Mouse (Mus musculus): ENCODE measurements around the gene Srgap3. TPM values are rescaled to one million over a fixed set of nuclear protein-coding genes. Genes with fewer than 3 reads are reported as not detected.
"Not testable (repeated sequence)": the region's sequence is repeated elsewhere in the genome, so short reads cannot be mapped to it uniquely, and the experiment has no call there.

The Srgap3 gene
- total RNA-seq, 1 experiment from 2014 or later = 9.6 TPM

DNA sequence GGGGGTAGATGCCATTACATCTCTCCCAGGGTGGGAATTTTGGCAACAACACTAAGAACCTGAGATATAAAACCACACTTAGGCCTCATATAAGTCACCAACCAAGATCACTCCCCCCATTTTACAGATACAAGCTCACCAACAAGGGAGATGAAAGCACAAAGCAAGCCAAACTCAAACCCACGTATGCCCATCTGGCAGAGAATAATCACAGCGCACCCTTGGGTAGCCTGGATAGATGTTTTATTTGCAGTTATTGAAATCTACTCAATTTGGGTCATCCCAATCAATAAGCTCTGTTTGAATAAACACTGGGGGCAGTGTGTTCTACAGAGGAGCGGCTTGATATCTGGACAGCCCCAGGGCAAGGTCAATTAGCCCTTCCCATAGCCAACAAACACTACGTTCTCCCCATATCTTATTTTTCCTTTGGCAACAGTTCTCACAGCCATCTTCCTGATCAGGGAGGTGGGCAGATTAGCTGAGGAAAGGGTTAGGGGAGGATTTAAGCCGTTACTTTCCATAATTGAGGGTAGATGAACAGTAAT lies 63.4 kb downstream of the Srgap3 start:
- ATAC-seq (replicated peaks in 1 of 2; ENCODE audit: insufficient read depth in 1 of 2, low FRiP score in 2 of 2, low TSS enrichment in 1 of 2, low read depth in 1 of 2, poor library complexity in 2 of 2, severe bottlenecking in 2 of 2) = no peak

GRCm38 (mm10) chr6:112880048-112880534 lies 67.0 kb downstream of the Srgap3 start:
- no peak for ATAC-seq (replicated peaks in 1 of 2; ENCODE audit: insufficient read depth in 1 of 2, low FRiP score in 2 of 2, low TSS enrichment in 1 of 2, low read depth in 1 of 2, poor library complexity in 2 of 2, severe bottlenecking in 2 of 2)

- no peak for ATAC-seq (replicated peaks in 1 of 2; ENCODE audit: insufficient read depth in 1 of 2, low FRiP score in 2 of 2, low TSS enrichment in 1 of 2, low read depth in 1 of 2, poor library complexity in 2 of 2, severe bottlenecking in 2 of 2)
Measured at GRCm38 (mm10) chr6:112879154-112879553, 67.9 kb downstream of the Srgap3 start.

DNA sequence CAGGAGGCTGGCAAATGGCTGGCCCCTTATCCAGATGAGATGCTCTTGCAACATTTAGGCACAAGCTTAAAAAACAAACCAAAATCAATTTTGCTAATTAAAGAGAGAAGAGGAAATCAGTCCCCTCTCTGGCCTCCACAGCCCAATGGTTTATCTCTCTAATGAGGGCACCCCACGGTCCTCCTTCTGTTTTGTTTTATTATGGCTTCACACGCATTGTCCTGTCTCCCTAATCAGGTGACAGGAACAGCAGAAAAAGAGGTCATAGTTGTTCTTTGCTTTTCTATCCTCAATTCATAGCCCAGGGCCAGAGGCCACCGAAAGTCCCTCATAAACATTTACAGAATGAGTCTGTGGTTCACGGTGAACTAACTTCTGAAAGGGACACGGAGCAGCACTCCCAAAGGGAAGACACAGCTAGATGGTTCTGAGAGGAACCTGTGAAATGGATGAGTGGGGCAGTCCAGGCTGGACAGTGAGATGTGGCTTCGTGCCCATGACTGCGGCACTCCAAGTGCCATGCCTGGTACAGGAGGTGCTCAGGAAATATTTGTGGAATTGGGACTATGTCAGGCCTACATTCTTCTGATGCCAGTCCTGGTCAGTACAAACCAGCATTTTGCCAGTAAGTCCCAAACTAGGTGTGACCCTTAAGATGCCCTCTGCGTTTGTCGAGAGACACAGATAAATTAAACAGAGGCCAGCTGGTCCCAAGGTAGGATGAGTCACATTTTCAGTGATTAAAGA lies 73.8 kb downstream of the Srgap3 start:
- ATAC-seq (replicated peaks in 1 of 2; ENCODE audit: insufficient read depth in 1 of 2, low FRiP score in 2 of 2, low TSS enrichment in 1 of 2, low read depth in 1 of 2, poor library complexity in 2 of 2, severe bottlenecking in 2 of 2) = no peak

DNA sequence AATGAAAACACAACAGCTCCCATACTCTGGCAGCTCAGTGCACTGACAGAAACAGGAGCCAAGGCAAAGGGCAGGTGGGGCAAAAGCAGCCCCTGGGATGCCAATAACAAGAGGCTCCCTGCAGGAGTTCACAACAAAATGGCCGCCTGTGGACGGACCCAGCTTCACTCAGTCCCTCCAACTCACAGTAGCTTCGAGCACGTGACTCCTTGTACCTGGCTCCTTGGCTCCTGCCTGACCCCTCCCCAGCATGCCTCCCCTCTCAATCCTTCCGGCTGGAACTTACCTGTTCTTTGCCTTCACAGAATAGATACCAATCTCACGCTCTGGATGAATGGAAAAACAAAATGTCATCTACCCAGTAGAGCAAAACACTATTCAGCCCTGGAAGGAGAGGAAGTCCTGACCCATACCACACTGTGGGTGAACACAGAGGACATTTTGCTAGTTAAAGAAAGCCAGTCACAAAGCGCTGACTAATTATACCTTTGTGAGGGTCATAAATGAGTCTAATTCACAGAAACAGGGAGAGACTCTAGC lies 75.8 kb downstream of the Srgap3 start:
- no peak for ATAC-seq (replicated peaks in 1 of 2; ENCODE audit: insufficient read depth in 1 of 2, low FRiP score in 2 of 2, low TSS enrichment in 1 of 2, low read depth in 1 of 2, poor library complexity in 2 of 2, severe bottlenecking in 2 of 2)

GRCm38 (mm10) chr6:112868197-112868957 lies 78.7 kb downstream of the Srgap3 start:
- ATAC-seq (replicated peaks in 1 of 2; ENCODE audit: insufficient read depth in 1 of 2, low FRiP score in 2 of 2, low TSS enrichment in 1 of 2, low read depth in 1 of 2, poor library complexity in 2 of 2, severe bottlenecking in 2 of 2) = no peak

- no peak for ATAC-seq (replicated peaks in 1 of 2; ENCODE audit: insufficient read depth in 1 of 2, low FRiP score in 2 of 2, low TSS enrichment in 1 of 2, low read depth in 1 of 2, poor library complexity in 2 of 2, severe bottlenecking in 2 of 2)
Measured at GRCm38 (mm10) chr6:112866096-112866495, 81.0 kb downstream of the Srgap3 start.

- no peak for ATAC-seq (replicated peaks in 1 of 2; ENCODE audit: insufficient read depth in 1 of 2, low FRiP score in 2 of 2, low TSS enrichment in 1 of 2, low read depth in 1 of 2, poor library complexity in 2 of 2, severe bottlenecking in 2 of 2)
Measured at GRCm38 (mm10) chr6:112865021-112865531, 82.0 kb downstream of the Srgap3 start.

- no peak for ATAC-seq (replicated peaks in 1 of 2; ENCODE audit: insufficient read depth in 1 of 2, low FRiP score in 2 of 2, low TSS enrichment in 1 of 2, low read depth in 1 of 2, poor library complexity in 2 of 2, severe bottlenecking in 2 of 2)
Measured at GRCm38 (mm10) chr6:112862465-112862864, 84.6 kb downstream of the Srgap3 start.

GRCm38 (mm10) chr6:112861351-112862297 lies 85.4 kb downstream of the Srgap3 start:
- ATAC-seq (replicated peaks in 1 of 2; ENCODE audit: insufficient read depth in 1 of 2, low FRiP score in 2 of 2, low TSS enrichment in 1 of 2, low read depth in 1 of 2, poor library complexity in 2 of 2, severe bottlenecking in 2 of 2) = peak; percentile 77

- not testable (repeated sequence) for ATAC-seq (replicated peaks in 1 of 2; ENCODE audit: insufficient read depth in 1 of 2, low FRiP score in 2 of 2, low TSS enrichment in 1 of 2, low read depth in 1 of 2, poor library complexity in 2 of 2, severe bottlenecking in 2 of 2)
Measured at GRCm38 (mm10) chr6:112860290-112860689, 86.8 kb downstream of the Srgap3 start.

DNA sequence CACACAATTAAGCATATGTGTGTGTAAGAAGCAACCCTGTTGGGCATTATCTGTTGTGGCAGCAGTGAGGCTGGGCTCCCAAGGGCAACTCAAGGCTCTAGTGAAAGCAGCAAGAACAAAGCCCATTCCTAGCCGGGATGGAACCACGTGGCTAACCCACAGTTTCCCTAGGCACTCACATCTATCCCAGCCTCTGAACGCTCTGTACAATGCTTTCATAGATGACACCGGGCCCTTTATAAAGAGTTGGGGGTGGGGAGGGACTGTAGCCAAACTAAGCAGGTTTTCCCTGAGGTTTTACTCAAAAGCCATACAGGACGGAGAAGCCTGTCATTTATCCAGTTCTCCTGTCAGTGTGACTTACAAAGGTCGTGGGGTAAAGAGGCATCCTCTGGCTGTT lies 90.0 kb downstream of the Srgap3 start:
- no peak for ATAC-seq (replicated peaks in 1 of 2; ENCODE audit: insufficient read depth in 1 of 2, low FRiP score in 2 of 2, low TSS enrichment in 1 of 2, low read depth in 1 of 2, poor library complexity in 2 of 2, severe bottlenecking in 2 of 2)

- no peak for ATAC-seq (replicated peaks in 1 of 2; ENCODE audit: insufficient read depth in 1 of 2, low FRiP score in 2 of 2, low TSS enrichment in 1 of 2, low read depth in 1 of 2, poor library complexity in 2 of 2, severe bottlenecking in 2 of 2)
Measured at GRCm38 (mm10) chr6:112855183-112855582, 91.9 kb downstream of the Srgap3 start.

DNA sequence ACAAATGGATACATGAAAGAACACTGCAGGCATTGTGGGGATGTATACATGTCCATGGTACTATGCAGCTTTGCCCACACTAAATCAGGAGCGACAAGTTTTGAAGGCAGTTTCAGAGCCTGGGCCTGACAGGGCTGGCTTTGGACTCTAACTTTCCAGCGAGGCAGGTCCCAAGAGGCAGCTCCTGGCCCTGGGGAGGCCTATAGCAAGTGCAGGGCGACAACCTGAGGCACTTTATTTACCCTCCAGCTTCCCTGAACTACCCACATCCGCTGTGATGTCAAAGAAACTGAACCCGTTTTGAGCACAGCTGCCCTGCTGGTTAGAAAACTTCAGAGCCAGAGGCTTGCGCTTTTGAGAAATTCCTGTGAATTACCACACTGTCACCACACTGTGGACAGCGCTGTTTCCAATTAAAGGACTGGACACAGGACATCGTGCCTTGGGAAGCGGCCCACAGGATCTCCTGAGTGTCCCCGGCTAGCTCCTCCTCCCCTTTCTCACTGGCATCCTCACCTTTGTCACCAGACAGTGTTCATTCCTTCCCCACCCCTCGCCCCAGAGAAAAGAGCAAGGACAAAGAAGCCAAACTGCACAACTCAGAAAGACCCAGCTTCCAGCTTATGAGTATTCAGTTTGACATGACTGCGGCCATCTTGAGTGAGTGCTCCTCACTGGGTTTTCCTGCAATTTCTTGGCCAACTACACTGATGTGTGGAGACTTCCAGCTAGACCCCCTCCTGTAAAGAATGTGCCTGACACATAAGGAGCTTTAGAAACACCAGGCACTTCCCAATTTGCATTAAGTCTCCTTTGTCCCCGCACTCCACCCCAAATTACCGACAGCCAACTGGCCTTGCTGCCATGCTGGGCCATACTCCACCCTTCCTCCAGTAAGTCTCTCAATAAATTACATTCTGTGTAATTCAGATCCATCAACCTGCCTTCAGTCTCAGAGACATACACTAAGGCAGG lies 94.5 kb downstream of the Srgap3 start:
- ATAC-seq (replicated peaks in 1 of 2; ENCODE audit: insufficient read depth in 1 of 2, low FRiP score in 2 of 2, low TSS enrichment in 1 of 2, low read depth in 1 of 2, poor library complexity in 2 of 2, severe bottlenecking in 2 of 2) = peak; percentile 39 to 40; a peak in 1 of 4 replicates

GRCm38 (mm10) chr6:112850745-112851144 lies 96.3 kb downstream of the Srgap3 start:
- no peak for ATAC-seq (replicated peaks in 1 of 2; ENCODE audit: insufficient read depth in 1 of 2, low FRiP score in 2 of 2, low TSS enrichment in 1 of 2, low read depth in 1 of 2, poor library complexity in 2 of 2, severe bottlenecking in 2 of 2)
